Mouse (Mus musculus) liver, adult 2 months (tissue): ENCODE data around the gene Tpra1. TPM values are rescaled to one million over a fixed set of nuclear protein-coding genes. Genes with fewer than 3 reads are reported as not detected.
A peak's percentile ranks its signal among the peaks of the same experiment; 100 is the strongest.

Source experiments
- DNase-seq: peaks from one replicate; pipeline ENCODE4 v3.0.0-alpha.2; 2011; ENCODE audit warnings: low read depth, low spot score; ENCODE audit errors: extremely low read depth
- H3K27ac ChIP-seq: fragments of 200-500 bp; replicated peaks from 2 replicates; pipeline ENCODE4 v1.5.1; 2012; ENCODE audit warnings: low read depth, mild to moderate bottlenecking, control low read depth, inconsistent platforms, low read length; ENCODE audit not compliant: insufficient read depth
- H3K27me3 ChIP-seq: fragments of 200-500 bp; 2 replicates; pipeline ENCODE4 v1.6.1; 2012; ENCODE audit warnings: mild to moderate bottlenecking, moderate library complexity, low read length, inconsistent platforms; ENCODE audit not compliant: control insufficient read depth, insufficient read depth
- H3K36me3 ChIP-seq: fragments of 200-500 bp; 2 replicates; pipeline ENCODE4 v1.6.1; 2012; ENCODE audit warnings: low read length, inconsistent platforms; ENCODE audit not compliant: control insufficient read depth, insufficient read depth
- H3K4me1 ChIP-seq: fragments of 200-500 bp; 2 replicates; pipeline ENCODE4 v1.6.1; 2011; ENCODE audit warnings: low read length; ENCODE audit not compliant: control insufficient read depth, insufficient read depth
- H3K4me3 ChIP-seq: fragments of 200-500 bp; 2 replicates; pipeline ENCODE4 v1.5.1; 2011; ENCODE audit warnings: low read depth, mild to moderate bottlenecking, control low read depth, low read length, moderate library complexity; ENCODE audit not compliant: insufficient read depth
- H3K79me2 ChIP-seq: fragments of 200-500 bp; 2 replicates; pipeline ENCODE4 v1.6.1; 2012; ENCODE audit warnings: inconsistent platforms, mild to moderate bottlenecking, low read length, moderate library complexity; ENCODE audit not compliant: control insufficient read depth, insufficient read depth
- H3K9ac ChIP-seq: fragments of 200-500 bp; 2 replicates; pipeline ENCODE4 v1.6.1; 2012; ENCODE audit warnings: low read depth, mild to moderate bottlenecking, control low read depth, inconsistent platforms, low read length
- CTCF ChIP-seq: fragments of 200-500 bp; IDR thresholded peaks from 2 replicates; pipeline ENCODE4 v1.5.1; 2011; ENCODE audit warnings: low read depth, low read length, control low read depth
- POLR2A ChIP-seq: fragments of 200-500 bp; IDR thresholded peaks from 2 replicates; pipeline ENCODE4 v1.6.1; 2011; ENCODE audit warnings: low read length, control low read depth; ENCODE audit not compliant: insufficient read depth; ENCODE audit errors: extremely low read depth
- WGBS: fragments of 180-500 bp; shearing (Covaris S2); methylation state at CpG from one replicate; pipeline ENCODE4 v1.1.7; 2018; 5-methylcytosine and 5-hydroxymethylcytosine counted together
- polyA plus RNA-seq: library from polyadenylated mRNA; depleted of rRNA; stranded (reverse); fragments of >200 nt; gene quantifications from 2 replicates; pipeline ENCODE4 v1.2.3, GENCODE M21; 2012
- total RNA-seq: library from RNA; depleted of rRNA; stranded (reverse); fragments of >200 nt; gene quantifications from 2 replicates; pipeline ENCODE4 v1.2.3, GENCODE M21; 2014

Tpra1 gene
- total and polyA plus RNA-seq, 2 experiments, result 15.8 to 76.3 TPM

GRCm38 (mm10) chr6:88893559-88893958 lies 8.5 kb upstream of the Tpra1 start:
- Histone ChIP-seq H3K36me3 (no peaks in the 10 kb centered on the region), H3K27me3 (no peaks in the 10 kb centered on the region), H3K27ac (no peak overlapping the region), H3K4me1 (peaks cover 9% of the 10 kb centered on the region), H3K79me2 (no peaks in the 10 kb centered on the region), H3K4me3 (no peak overlapping the region), H3K9ac (no peak overlapping the region)
- DNase-seq, result peak; percentile 17
- 56% methylated on average over 5 of the region's 5 CpGs for WGBS
- no peak for TF ChIP-seq POLR2A
- TF ChIP-seq CTCF, result peak; percentile 94

DNA sequence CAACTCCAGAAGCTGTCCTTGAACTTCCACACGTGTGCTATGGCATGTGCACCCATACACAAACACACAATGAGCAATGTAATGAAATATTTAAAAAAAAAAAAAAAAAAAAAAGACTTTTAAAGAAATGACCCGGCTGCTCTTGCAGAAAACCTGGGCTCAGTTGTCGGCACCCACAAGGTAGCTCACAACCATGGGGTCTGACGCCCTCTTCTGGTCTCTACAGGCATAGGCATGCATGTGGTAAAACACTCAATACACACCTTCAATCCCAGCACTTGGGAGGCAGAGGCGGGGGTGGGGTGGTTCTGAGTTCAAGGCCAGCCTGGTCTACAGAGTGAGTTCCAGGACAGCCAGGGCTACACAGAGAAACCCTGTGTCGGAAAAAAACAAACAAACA lies 6.1 kb upstream of the Tpra1 start:
- H3K27ac ChIP-seq, result no peak overlapping the region
- no peaks in the 10 kb centered on the region for H3K79me2 ChIP-seq
- no peaks in the 10 kb centered on the region for H3K27me3 ChIP-seq
- no peak overlapping the region for H3K9ac ChIP-seq
- WGBS, result 70% methylated on average over 6 of the region's 6 CpGs
- TF ChIP-seq POLR2A, result no peak
- peak; percentile 29 for DNase-seq
- no peaks in the 10 kb centered on the region for H3K36me3 ChIP-seq
- no peaks in the 10 kb centered on the region; the same call in 1 of the 2 replicates for H3K4me1 ChIP-seq
- H3K4me3 ChIP-seq, result no peak overlapping the region

DNA sequence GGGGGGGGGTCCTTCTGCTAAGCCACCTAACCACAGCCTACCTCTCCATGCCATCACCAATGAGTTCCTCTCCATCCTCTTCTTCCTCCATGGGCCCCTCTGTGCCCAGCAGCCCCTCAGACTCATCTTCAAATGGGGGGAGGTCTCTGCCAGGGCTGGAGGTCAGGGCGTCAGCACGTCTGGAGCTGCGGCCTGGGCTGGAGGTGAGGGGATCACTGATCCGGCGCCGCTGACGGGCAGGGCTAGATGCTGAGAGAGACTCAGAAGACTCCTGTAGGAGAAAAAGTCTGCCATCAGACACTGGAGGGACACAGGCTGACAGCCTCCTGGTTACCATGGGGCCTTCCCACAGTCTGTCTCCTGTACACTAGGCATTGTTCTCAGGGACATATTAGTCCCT lies 4.8 kb upstream of the Tpra1 start:
- H3K4me3 ChIP-seq, result no peak overlapping the region
- WGBS, result 92% methylated on average over 7 of the region's 7 CpGs
- no peak for TF ChIP-seq CTCF
- no peak for TF ChIP-seq POLR2A
- peaks cover 3% of the 10 kb centered on the region; the same call in 1 of the 2 replicates for H3K4me1 ChIP-seq
- H3K27me3 ChIP-seq, result no peaks in the 10 kb centered on the region
- no peaks in the 10 kb centered on the region for H3K79me2 ChIP-seq
- H3K9ac ChIP-seq, result no peak overlapping the region
- no peak for DNase-seq
- no peak overlapping the region for H3K27ac ChIP-seq
- no peaks in the 10 kb centered on the region for H3K36me3 ChIP-seq

DNA sequence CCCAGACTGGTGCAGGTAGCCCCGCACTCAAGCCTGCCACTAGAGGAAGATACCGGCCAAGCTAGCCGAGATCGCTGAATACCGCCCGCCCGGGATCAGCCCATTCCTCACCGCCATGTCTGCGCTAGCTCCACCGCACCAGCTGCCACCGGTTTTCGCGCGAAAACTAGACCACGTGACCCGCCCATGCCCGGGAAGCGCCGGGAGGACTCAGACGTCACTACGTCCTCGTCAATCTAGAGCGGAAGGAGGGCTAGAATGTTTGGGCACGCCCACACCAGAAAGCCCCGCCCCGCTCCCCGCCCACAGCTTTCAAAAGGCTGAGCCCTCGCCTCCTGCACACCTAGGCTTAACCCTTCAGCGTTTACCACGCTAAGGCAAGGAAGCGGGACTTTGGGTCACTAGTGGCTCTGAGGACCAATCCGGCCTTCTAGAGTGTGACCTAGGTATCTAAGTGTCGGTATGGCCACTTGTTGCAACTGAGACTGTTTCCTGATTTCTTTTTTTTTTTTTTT lies 3.5 kb upstream of the Tpra1 start, which contains the start of gene Mcm2:
Gene Mcm2, minus strand, starts transcription at position 247 of the 515 bp plus-strand sequence.
- Histone ChIP-seq H3K9ac (peak within 1 kb of the TSS; percentile 65), H3K4me3 (peak within 1 kb of the TSS; percentile 66), H3K4me1 (peaks cover 8% of the 10 kb centered on the region), H3K27ac (no peak within 1 kb of the TSS), H3K27me3 (no peaks in the 10 kb centered on the region), H3K79me2 (peaks cover 5% of the 10 kb centered on the region; the same call in 1 of the 2 replicates), H3K36me3 (no peaks in the 10 kb centered on the region)
- TF ChIP-seq CTCF (no peak), POLR2A (no peak)
- peak; percentile 82 for DNase-seq
- under 1% methylated on average over 33 of the region's 33 CpGs for WGBS

- 53% methylated on average over 4 of the region's 4 CpGs for WGBS
- H3K79me2 ChIP-seq, result peaks cover 9% of the 10 kb centered on the region; the same call in 1 of the 2 replicates
- no peak overlapping the region for H3K27ac ChIP-seq
- H3K4me1 ChIP-seq, result peaks cover 12% of the 10 kb centered on the region
- TF ChIP-seq CTCF (no peak), POLR2A (no peak)
- H3K27me3 ChIP-seq, result no peaks in the 10 kb centered on the region
- H3K9ac ChIP-seq, result no peak overlapping the region
- no peak for DNase-seq
- no peak overlapping the region for H3K4me3 ChIP-seq
- no peaks in the 10 kb centered on the region for H3K36me3 ChIP-seq
These were observed 3.0 kb upstream of the Tpra1 start for GRCm38 (mm10) chr6:88899086-88899485.

- H3K27ac ChIP-seq, result no peak overlapping the region
- H3K9ac ChIP-seq, result no peak overlapping the region
- peaks cover 9% of the 10 kb centered on the region; the same call in 1 of the 2 replicates for H3K79me2 ChIP-seq
- no peaks in the 10 kb centered on the region for H3K27me3 ChIP-seq
- peaks cover 18% of the 10 kb centered on the region for H3K4me1 ChIP-seq
- no peak overlapping the region for H3K4me3 ChIP-seq
- TF ChIP-seq CTCF, result no peak
- H3K36me3 ChIP-seq, result no peaks in the 10 kb centered on the region
- 96% methylated on average over 2 of the region's 2 CpGs for WGBS
- DNase-seq, result no peak
These were observed 2.4 kb upstream of the Tpra1 start for GRCm38 (mm10) chr6:88899628-88900027.
